Mouse (Mus musculus): ENCODE measurements around the gene Slc41a1. TPM values are rescaled to one million over a fixed set of nuclear protein-coding genes. Genes with fewer than 3 reads are reported as not detected.

Gene Slc41a1
- total and polyA plus RNA-seq, 3 experiments, result 6.3 to 10.7 (median 8.8) TPM

- in situ Hi-C loops (cut with MboI; ENCODE audit: low pct_ligation_motif_present, low pct_unique_long_range_greater_than_20kb, low sequenced_read_pairs) (loop anchor here (25.0 kb wide), 1 partner anchor 130 kb away; no protein-coding TSS in a partner anchor), dilution Hi-C loops (cut with MboI; ENCODE audit: extremely low pct_ligation_motif_present, extremely low pct_unique_long_range_greater_than_20kb, low sequenced_read_pairs) (no loop called here)
- Histone ChIP-seq H3K79me2 (replicated peaks; ENCODE audit: control insufficient read depth, extremely low read depth, insufficient read depth, poor library complexity, severe bottlenecking) (no peaks in the 10 kb centered on the region), H3K4me2 (ENCODE audit: insufficient read depth, low read depth, poor library complexity, severe bottlenecking) (no peak overlapping the region), H3K9me3 (replicated peaks; ENCODE audit: low read length) (no peaks in the 10 kb centered on the region), H3K36me3 (replicated peaks in 1 of 2; ENCODE audit: control insufficient read depth in 1 of 2, insufficient read depth in 1 of 2, low read length in 1 of 2) (peaks cover 69 to 95% of the 10 kb centered on the region in 2 experiments), H3K9ac (ENCODE audit: insufficient read depth, low read depth) (no peak overlapping the region), H3K4me1 (ENCODE audit: control insufficient read depth in 1 of 2, insufficient read depth in 2 of 2) (peaks cover 4 to 9% of the 10 kb centered on the region in 2 experiments; a peak in 3 of 4 replicates), H3K27ac (ENCODE audit: insufficient read depth, low read depth) (no peak overlapping the region), H3K27me3 (replicated peaks) (no peaks in the 10 kb centered on the region), H3K4me3 (replicated peaks in 1 of 3; ENCODE audit: low read depth in 2 of 3, low read length in 2 of 3, poor library complexity in 1 of 3) (no peak overlapping the region)
- no peak for DNase-seq (ENCODE audit: extremely low read depth)
- TF ChIP-seq CHD1 (IDR thresholded peaks at IDR 0.05; ENCODE audit: low read depth, low read length), result no peak
- no peak for TF ChIP-seq HCFC1 (IDR thresholded peaks at IDR 0.05; ENCODE audit: low read depth, low read length)
- TF ChIP-seq MEF2A (IDR thresholded peaks at IDR 0.05; ENCODE audit: borderline replicate concordance, low read depth, low read length), result no peak
- TF ChIP-seq MAFK (IDR thresholded peaks at IDR 0.05; ENCODE audit: insufficient replicate concordance, low read length), result no peak
- no peak for TF ChIP-seq JUND (conservative IDR thresholded peaks at IDR 0.05; ENCODE audit: low read depth, low read length)
- TF ChIP-seq ELF1 (IDR thresholded peaks at IDR 0.05; ENCODE audit: low read depth, low read length), result no peak
- no peak for TF ChIP-seq SIN3A (IDR thresholded peaks at IDR 0.05; ENCODE audit: low read length)
- no peak for TF ChIP-seq GABPA (IDR thresholded peaks at IDR 0.05; ENCODE audit: insufficient replicate concordance, low read depth, low read length)
- no peak for TF ChIP-seq SMC3 (IDR thresholded peaks at IDR 0.05; ENCODE audit: low read depth, low read length)
- TF ChIP-seq E2F4 (IDR thresholded peaks at IDR 0.05; ENCODE audit: insufficient replicate concordance, low read depth, low read length), result no peak
- no peak for TF ChIP-seq POLR2AphosphoS2 (IDR thresholded peaks at IDR 0.05; ENCODE audit: low read depth, low read length)
- no peak for TF ChIP-seq ZKSCAN1 (IDR thresholded peaks at IDR 0.05; ENCODE audit: borderline replicate concordance, low read depth, low read length)
- TF ChIP-seq CTCF (conservative IDR thresholded peaks at IDR 0.05 in 1 of 2, IDR thresholded peaks at IDR 0.05 in 1 of 2; ENCODE audit: low read depth in 2 of 2, low read length in 2 of 2), result no peak
- no peak for TF ChIP-seq KAT2A (IDR thresholded peaks at IDR 0.05; ENCODE audit: insufficient replicate concordance, low read length)
- TF ChIP-seq NRF1 (IDR thresholded peaks at IDR 0.05; ENCODE audit: low read depth, low read length), result no peak
- TF ChIP-seq JUN (IDR thresholded peaks at IDR 0.05; ENCODE audit: insufficient read depth, low read depth, low read length), result no peak
- no peak for TF ChIP-seq MAX (IDR thresholded peaks at IDR 0.05; ENCODE audit: low read length)
- no peak for TF ChIP-seq USF1 (IDR thresholded peaks at IDR 0.05; ENCODE audit: low read depth, low read length)
These were observed 14.9 kb downstream of the Slc41a1 start for GRCm38 (mm10) chr1:131842221-131842620.

GRCm38 (mm10) chr1:131843758-131844157, 16.5 kb downstream of the Slc41a1 start:
- dilution Hi-C loops (cut with MboI; ENCODE audit: extremely low pct_ligation_motif_present, extremely low pct_unique_long_range_greater_than_20kb, low sequenced_read_pairs) (no loop called here), in situ Hi-C loops (cut with MboI; ENCODE audit: low pct_ligation_motif_present, low pct_unique_long_range_greater_than_20kb, low sequenced_read_pairs) (loop anchor here (25.0 kb wide), 1 partner anchor 131 kb away; no protein-coding TSS in a partner anchor)
- no peaks in the 10 kb centered on the region for H3K9me3 ChIP-seq (replicated peaks; ENCODE audit: low read length)
- no peak overlapping the region for H3K27ac ChIP-seq (ENCODE audit: insufficient read depth, low read depth)
- no peak overlapping the region for H3K9ac ChIP-seq (ENCODE audit: insufficient read depth, low read depth)
- DNase-seq (ENCODE audit: extremely low read depth), result no peak
- no peak overlapping the region for H3K4me3 ChIP-seq (replicated peaks in 1 of 3; ENCODE audit: low read depth in 2 of 3, low read length in 2 of 3, poor library complexity in 1 of 3)
- TF ChIP-seq MAFK (IDR thresholded peaks at IDR 0.05; ENCODE audit: insufficient replicate concordance, low read length) (no peak), UBTF (IDR thresholded peaks at IDR 0.05; ENCODE audit: low read depth, low read length) (no peak), ZMIZ1 (IDR thresholded peaks at IDR 0.05; ENCODE audit: low read depth, low read length) (no peak), USF1 (IDR thresholded peaks at IDR 0.05; ENCODE audit: low read depth, low read length) (no peak), NELFE (IDR thresholded peaks at IDR 0.05; ENCODE audit: low read depth, low read length) (no peak), ZC3H11A (IDR thresholded peaks at IDR 0.05; ENCODE audit: low read depth, low read length) (no peak), HCFC1 (IDR thresholded peaks at IDR 0.05; ENCODE audit: low read depth, low read length) (no peak), CHD2 (IDR thresholded peaks at IDR 0.05; ENCODE audit: low read length) (no peak), GABPA (IDR thresholded peaks at IDR 0.05; ENCODE audit: insufficient replicate concordance, low read depth, low read length) (no peak)
- H3K36me3 ChIP-seq (replicated peaks in 1 of 2; ENCODE audit: control insufficient read depth in 1 of 2, insufficient read depth in 1 of 2, low read length in 1 of 2), result peaks cover 76 to 96% of the 10 kb centered on the region in 2 experiments
- H3K79me2 ChIP-seq (replicated peaks; ENCODE audit: control insufficient read depth, extremely low read depth, insufficient read depth, poor library complexity, severe bottlenecking), result no peaks in the 10 kb centered on the region
- H3K27me3 ChIP-seq (replicated peaks), result no peaks in the 10 kb centered on the region
- H3K4me2 ChIP-seq (ENCODE audit: insufficient read depth, low read depth, poor library complexity, severe bottlenecking), result no peak overlapping the region
- H3K4me1 ChIP-seq (ENCODE audit: control insufficient read depth in 1 of 2, insufficient read depth in 2 of 2), result no peaks in the 10 kb centered on the region

All from CH12.LX (cell line).